Mouse (Mus musculus): ENCODE results near the gene Ptgdr2.

- TF ChIP-seq CTCF (IDR thresholded peaks at IDR 0.05) (no peak), EP300 (IDR thresholded peaks at IDR 0.05) (no peak)
Measured at GRCm38 (mm10) chr19:10972660-10973059, 35.7 kb downstream of the Ptgdr2 start.

All from lung, postnatal 0 days (tissue).